Mouse (Mus musculus): ENCODE measurements around the gene Anapc16. TPM values are rescaled to one million over a fixed set of nuclear protein-coding genes. Genes with fewer than 3 reads are reported as not detected.

The Anapc16 gene
- total and polyA plus RNA-seq, 3 experiments: 53.7 to 61.5 TPM; not detected in 1

- Histone ChIP-seq H3K27me3 (ENCODE audit: control insufficient read depth in 1 of 2, insufficient read depth in 2 of 2, low read length in 2 of 2) (no peaks in the 10 kb centered on the region), H3K4me3 (ENCODE audit: control insufficient read depth in 1 of 2, insufficient read depth in 1 of 2, low read depth in 2 of 2, low read length in 2 of 2) (peak overlapping the region; percentile 17 to 29; a peak in 3 of 4 replicates), H3K27ac (ENCODE audit: control insufficient read depth, low read depth, low read length) (peak overlapping the region; percentile 72), H3K79me2 (ENCODE audit: control insufficient read depth, insufficient read depth, low read length, poor library complexity) (no peaks in the 10 kb centered on the region), H3K9me3 (replicated peaks; ENCODE audit: insufficient read depth, low read length) (no peaks in the 10 kb centered on the region), H3K4me1 (ENCODE audit: control insufficient read depth in 1 of 2, insufficient read depth in 2 of 2, low read length in 2 of 2) (peaks cover 17 to 28% of the 10 kb centered on the region in 2 experiments), H3K36me3 (ENCODE audit: control insufficient read depth in 1 of 2, insufficient read depth in 2 of 2, low read length in 2 of 2) (peaks cover 0 to 15% of the 10 kb centered on the region in 2 experiments; a peak in 2 of 4 replicates), H3K9ac (ENCODE audit: control insufficient read depth, low read depth, low read length, poor library complexity, severe bottlenecking) (peak overlapping the region; percentile 40)
- no peak for TF ChIP-seq ELF1 (IDR thresholded peaks at IDR 0.05; ENCODE audit: low read depth, low read length)
- TF ChIP-seq NRF1 (IDR thresholded peaks at IDR 0.05; ENCODE audit: insufficient read depth, low read depth, low read length, poor library complexity, severe bottlenecking): no peak
- TF ChIP-seq POLR2A (IDR thresholded peaks at IDR 0.05; ENCODE audit: control insufficient read depth in 1 of 2, insufficient read depth in 1 of 2, low read depth in 1 of 2, low read length in 2 of 2, poor library complexity in 1 of 2): no peak
- TF ChIP-seq UBTF (IDR thresholded peaks at IDR 0.05; ENCODE audit: borderline replicate concordance, insufficient read depth, low read depth, low read length): no peak
- TF ChIP-seq TBP (IDR thresholded peaks at IDR 0.05; ENCODE audit: low read depth, low read length): no peak
- no peak for TF ChIP-seq POLR2AphosphoS2 (IDR thresholded peaks at IDR 0.05; ENCODE audit: low read length)
- no peak for TF ChIP-seq TCF12 (IDR thresholded peaks at IDR 0.05; ENCODE audit: low read depth, low read length)
- TF ChIP-seq SMC3 (IDR thresholded peaks at IDR 0.05; ENCODE audit: low read depth, low read length): no peak
- no peak; the same call in 1 of the 2 replicates for TF ChIP-seq CHD2 (IDR thresholded peaks at IDR 0.05; ENCODE audit: low read length)
- TF ChIP-seq ZMIZ1 (IDR thresholded peaks at IDR 0.05; ENCODE audit: low read depth, low read length): no peak
- TF ChIP-seq RAD21 (IDR thresholded peaks at IDR 0.05; ENCODE audit: low read depth, low read length): no peak
- no peak for TF ChIP-seq HCFC1 (IDR thresholded peaks at IDR 0.05; ENCODE audit: low read depth, low read length)
- DNase-seq (ENCODE audit: low read depth, low spot score): peak; percentile 45
These were observed 60.0 kb downstream of the Anapc16 start for GRCm38 (mm10) chr10:59942847-59943420.

- DNase-seq (ENCODE audit: low read depth, low spot score): no peak
- Histone ChIP-seq H3K79me2 (ENCODE audit: control insufficient read depth, insufficient read depth, low read length, poor library complexity) (no peaks in the 10 kb centered on the region), H3K27ac (ENCODE audit: control insufficient read depth, low read depth, low read length) (no peak overlapping the region), H3K4me1 (ENCODE audit: control insufficient read depth in 1 of 2, insufficient read depth in 2 of 2, low read length in 2 of 2) (peaks cover 15 to 28% of the 10 kb centered on the region in 2 experiments), H3K9ac (ENCODE audit: control insufficient read depth, low read depth, low read length, poor library complexity, severe bottlenecking) (no peak overlapping the region), H3K27me3 (ENCODE audit: control insufficient read depth in 1 of 2, insufficient read depth in 2 of 2, low read length in 2 of 2) (no peaks in the 10 kb centered on the region), H3K4me3 (ENCODE audit: control insufficient read depth in 1 of 2, insufficient read depth in 1 of 2, low read depth in 2 of 2, low read length in 2 of 2) (no peak overlapping the region), H3K36me3 (ENCODE audit: control insufficient read depth in 1 of 2, insufficient read depth in 2 of 2, low read length in 2 of 2) (peaks cover 0 to 15% of the 10 kb centered on the region in 2 experiments; a peak in 2 of 4 replicates), H3K9me3 (replicated peaks; ENCODE audit: insufficient read depth, low read length) (no peaks in the 10 kb centered on the region)
- TF ChIP-seq ETS1 (IDR thresholded peaks at IDR 0.05; ENCODE audit: low read depth, low read length): no peak
- no peak for TF ChIP-seq MEF2A (IDR thresholded peaks at IDR 0.05; ENCODE audit: extremely low read depth, insufficient replicate concordance, low read depth, low read length, poor library complexity, severe bottlenecking)
- TF ChIP-seq CTCF (IDR thresholded peaks at IDR 0.05 in 2 of 3, conservative IDR thresholded peaks at IDR 0.05 in 1 of 3; ENCODE audit: control insufficient read depth in 1 of 3, insufficient read depth in 1 of 3, low read depth in 2 of 3, low read length in 3 of 3, poor library complexity in 1 of 3, severe bottlenecking in 1 of 3): no peak
- TF ChIP-seq HCFC1 (IDR thresholded peaks at IDR 0.05; ENCODE audit: low read depth, low read length): no peak
- no peak for TF ChIP-seq BHLHE40 (IDR thresholded peaks at IDR 0.05; ENCODE audit: borderline replicate concordance, low read depth, low read length)
These were observed 60.6 kb downstream of the Anapc16 start for GRCm38 (mm10) chr10:59942281-59942846.

All from MEL (cell line).